Mouse (Mus musculus) spleen, embryonic (tissue): ENCODE measurements around the gene Wapl.

ENCODE experiments used
- CTCF ChIA-PET: fragments of 350-600 bp; sonication (Branson Sonifier 250); formaldehyde crosslinking; loops from one replicate; lab custom pipeline; 2022; lab: Charles Lee

The Wapl gene

DNA sequence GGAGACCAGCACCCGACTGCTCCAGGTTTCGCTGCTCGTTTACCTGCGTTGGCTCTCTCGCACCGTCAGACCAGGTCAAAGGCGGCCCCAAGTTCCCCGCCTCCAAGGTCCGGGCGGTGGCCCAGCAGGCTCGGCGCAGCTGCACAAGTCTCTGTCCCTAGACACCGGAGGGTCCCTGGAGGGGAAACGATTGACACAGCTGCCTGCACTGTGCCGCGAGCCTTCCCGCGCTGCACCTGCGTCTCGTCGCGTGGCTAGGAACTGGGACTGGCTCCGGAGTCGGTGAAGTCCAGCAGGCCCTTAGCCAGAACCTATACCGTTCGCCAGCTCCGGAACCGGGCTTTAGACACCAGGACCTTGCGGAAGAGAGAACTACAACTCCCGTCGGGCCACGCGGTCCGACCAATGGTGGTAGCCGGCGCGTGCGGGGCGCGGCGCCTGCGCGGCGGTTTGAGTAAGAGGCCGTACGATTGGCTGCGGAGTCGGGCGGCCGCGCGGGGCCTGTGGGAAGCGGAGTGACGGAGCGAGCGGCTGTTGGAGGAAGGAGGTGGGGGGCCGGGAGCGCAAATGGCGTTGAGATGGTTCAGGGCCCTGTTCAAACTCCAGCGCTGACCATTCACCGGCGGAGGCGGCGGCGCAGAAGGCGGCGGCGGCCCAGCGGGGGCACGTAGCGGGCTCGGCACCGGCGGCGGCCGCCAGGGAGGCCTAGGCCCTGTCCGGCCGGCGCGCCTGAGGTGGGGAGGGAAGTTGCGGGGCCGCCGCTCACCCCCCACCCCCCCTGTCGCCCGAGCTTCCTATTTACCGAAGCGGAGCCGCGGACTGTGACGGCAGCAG lies at the start of gene Wapl:
Wapl (plus strand) TSS at position 534 of the 834 bp plus-strand sequence.
- CTCF ChIA-PET, result no interaction called here

GRCm38 (mm10) chr14:34626824-34627223 lies 46.9 kb upstream of the Wapl start:
- CTCF ChIA-PET, result no interaction called here

- CTCF ChIA-PET, result interaction anchor here (0.6 kb wide), 1 partner anchor 12 kb away, joined by 3 read pairs; no protein-coding TSS in a partner anchor
Measured at GRCm38 (mm10) chr14:34632722-34633448, 40.8 kb upstream of the Wapl start.

GRCm38 (mm10) chr14:34635192-34635591 lies 38.5 kb upstream of the Wapl start:
- CTCF ChIA-PET, result no interaction called here

DNA sequence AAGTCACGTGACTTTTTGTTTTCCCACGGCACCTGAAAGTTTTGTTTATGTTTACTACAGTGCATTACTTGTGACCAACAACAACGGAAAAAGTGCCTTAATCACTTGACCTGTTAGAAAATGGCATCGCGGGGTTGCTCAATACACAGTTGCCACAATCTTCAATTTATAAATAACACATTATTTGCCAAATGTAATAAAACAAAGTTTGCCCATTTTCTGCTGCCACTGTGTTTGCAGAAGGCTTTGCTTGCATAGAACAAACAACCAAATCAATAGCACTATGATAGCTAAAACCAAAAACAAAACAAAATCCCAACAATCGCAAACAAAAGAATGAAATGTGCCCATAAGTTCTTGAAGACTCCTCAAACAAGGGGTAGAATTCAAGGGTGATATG lies 38.0 kb upstream of the Wapl start:
- CTCF ChIA-PET, result no interaction called here

DNA sequence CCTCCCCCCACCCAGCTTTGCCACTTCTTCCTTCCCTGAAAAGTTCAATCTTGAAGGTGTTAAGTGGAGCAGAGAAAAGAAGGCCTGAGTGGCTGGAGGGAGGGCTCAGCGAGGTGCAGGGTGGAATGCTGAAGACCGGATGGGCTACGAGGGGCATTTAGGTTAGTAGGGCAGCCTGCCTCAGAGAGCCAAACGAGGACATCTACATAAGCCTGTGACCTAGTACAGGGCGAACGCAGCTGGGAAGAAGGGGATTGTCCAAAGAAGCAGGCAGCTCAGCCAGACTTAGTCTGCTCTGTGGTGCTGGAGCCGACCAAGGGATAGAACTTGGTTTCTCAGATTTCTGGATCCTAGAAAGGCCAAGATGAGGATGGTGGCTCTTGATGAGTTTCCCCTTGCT lies 29.6 kb upstream of the Wapl start:
- CTCF ChIA-PET, result no interaction called here

DNA sequence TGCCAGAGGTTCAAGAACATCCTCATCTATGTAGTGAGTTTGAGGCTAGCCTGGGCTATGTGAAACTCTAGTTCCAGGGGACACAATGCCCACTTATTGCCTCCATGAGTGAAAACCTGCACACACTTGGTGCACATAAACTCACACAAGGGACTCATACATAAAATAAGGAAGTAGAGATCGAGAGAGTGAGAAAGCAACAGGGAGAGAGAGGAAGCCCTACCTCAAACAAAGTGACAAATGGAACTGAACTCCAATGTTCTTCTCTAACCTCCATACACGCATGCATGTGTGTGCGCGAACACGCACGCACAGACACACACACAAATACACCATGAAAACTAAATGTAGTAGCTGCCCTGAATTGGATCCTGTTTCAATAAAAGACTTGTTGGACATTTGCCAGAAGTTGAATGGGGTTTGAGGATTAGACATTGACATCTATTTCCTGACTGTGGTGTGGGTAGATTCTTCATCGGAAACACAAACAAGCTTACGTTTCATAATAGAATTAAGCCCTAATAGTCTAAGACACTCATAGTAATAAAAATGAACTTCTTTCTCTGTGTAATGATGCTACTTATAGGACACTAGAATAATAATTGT lies 25.8 kb upstream of the Wapl start:
- CTCF ChIA-PET, result interaction anchor here (0.7 kb wide), 1 partner anchor 9 kb away, joined by 3 read pairs; no protein-coding TSS in a partner anchor

DNA sequence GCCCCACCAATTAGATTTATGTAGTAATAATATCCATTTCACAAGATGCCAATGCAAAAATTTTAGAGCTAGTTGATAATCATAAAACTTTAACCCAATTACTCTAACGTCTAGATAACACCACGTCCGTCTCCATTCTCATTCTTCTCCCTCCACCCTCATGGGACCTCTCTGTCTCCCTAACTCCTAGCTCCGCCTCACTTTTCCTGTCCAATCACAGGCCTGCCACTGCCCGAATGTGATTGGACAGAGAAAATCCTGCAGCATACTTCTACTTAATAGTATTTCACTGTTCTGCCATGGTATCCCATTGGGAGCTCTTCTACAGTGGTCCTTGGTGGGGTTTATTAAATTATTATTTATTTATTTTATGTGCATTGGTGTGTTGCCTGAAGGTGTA lies 16.6 kb upstream of the Wapl start:
- CTCF ChIA-PET, result no interaction called here

- CTCF ChIA-PET, result no interaction called here
Measured at GRCm38 (mm10) chr14:34660351-34660787, 13.4 kb upstream of the Wapl start.

DNA sequence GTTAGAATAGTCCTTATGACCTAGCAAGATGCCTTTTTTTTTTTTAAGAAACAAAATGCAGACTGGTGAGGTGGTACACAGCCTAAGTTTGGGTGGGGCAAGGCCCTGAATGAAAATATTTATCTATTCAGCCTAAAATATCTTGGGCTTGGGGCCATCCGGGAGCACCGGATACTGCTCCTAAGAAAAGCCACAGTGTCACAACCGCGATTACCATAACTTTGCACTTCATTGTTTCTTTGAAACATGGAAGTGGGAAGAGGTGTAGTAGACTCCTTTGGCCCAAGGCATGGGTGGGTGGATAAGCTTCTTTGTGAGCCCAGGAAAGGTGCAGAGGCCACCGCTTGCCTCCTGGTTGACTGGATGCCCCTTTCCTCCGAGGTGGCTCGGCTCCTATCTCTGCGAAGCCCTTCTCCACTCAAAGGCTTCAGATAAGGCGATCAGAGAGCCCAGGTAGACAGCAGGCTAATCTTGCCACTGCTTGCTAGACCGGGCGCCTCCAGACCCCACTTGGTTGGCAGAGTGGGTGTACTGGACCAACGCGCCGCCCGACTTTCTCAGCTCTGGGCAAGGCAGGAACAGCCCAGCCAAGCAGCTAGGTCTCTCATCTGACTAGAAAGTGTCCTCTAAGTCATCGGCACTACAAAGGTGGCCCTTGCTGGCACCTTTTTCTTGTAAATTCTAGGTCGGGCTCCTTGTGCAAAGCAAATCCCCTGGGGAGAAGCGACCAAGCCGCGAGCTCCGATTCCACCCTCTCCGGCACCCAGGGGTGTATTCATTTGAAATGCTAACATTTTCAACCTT lies 12.7 kb upstream of the Wapl start:
- CTCF ChIA-PET, result no interaction called here

DNA sequence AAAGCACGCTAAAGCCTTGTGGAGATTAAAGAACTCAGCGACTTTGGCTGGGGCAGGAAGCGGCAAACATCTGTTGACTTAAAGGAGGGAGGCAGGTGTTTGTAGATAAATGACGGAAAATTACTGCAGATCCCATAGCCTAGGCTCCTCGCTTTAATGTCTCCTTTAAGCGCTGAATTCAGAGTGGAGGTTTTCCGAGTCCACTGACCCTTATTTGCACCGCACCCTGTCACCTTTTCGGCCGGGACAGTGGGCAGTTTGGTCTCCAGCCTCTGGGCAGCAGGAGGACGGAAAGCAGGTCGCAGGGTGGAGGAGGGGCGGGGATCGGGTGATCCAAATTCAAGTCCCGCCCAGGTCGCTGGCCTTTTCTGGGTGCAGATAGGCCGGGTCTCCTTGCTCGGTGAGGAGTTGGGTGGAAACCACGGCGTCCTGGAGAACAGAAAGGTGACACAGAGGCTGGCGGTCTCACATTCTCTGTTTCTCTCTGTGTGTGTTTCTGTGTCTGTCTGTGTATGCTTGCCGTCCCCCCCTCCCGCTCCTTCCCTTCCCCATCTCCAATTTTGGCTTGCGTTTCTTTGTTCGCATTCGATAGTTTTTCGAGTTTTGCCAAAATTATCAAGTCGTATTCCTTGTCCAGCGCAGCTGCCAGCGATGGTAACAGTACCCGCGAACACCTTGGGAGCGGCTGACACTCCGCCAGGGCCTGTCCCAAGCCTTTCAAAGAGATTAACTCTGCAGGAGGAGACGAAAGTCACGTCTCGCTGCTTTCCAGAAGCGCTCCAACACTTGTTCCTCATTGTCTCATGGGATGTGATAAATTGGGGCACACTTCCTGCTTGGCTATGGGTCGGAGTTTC lies 11.9 kb upstream of the Wapl start:
- CTCF ChIA-PET, result no interaction called here

GRCm38 (mm10) chr14:34662478-34662826 lies 11.3 kb upstream of the Wapl start:
- CTCF ChIA-PET, result interaction anchor here (0.6 kb wide), 1 partner anchor 156 kb away, joined by 3 read pairs; no protein-coding TSS in a partner anchor

DNA sequence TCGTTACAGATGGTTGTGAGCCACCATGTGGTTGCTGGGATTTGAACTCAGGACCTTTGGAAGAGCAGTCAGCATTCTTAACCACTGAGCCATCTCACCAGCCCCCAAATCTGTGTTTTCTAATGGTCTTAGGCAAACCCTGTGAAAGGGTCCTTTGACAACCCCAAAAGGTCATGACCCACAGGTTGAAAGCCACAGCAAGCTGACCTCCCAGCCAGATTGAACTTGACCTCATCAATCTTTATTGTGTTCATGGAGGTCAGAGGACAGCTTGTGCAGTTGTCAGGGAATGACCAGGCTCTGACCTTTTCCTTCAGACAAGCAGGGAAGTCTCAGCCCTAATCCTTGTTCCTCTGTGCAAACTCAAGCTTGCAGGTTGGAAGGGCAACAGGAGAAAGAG lies 10.3 kb upstream of the Wapl start:
- CTCF ChIA-PET, result no interaction called here

DNA sequence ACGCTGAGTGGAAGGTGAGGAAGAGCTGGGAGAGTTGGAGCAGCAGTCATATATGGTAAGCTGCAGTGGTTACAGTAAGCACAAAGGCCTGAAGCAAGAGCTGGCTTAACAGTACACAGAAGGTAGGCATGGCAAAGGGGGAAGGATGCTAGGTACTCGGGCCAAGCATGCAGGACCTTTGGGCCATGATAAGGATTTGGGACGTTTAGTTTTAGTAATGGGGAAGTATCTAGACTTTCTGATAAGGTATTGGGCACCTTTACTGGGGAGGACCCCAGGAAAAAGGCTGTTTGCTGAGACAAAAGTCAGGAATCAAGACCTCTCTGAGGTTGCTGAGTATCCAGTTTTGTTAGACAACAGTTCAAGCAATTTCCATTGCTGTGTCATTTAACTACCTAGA lies 4.6 kb upstream of the Wapl start:
- CTCF ChIA-PET, result no interaction called here

GRCm38 (mm10) chr14:34670256-34670655 lies 3.5 kb upstream of the Wapl start:
- CTCF ChIA-PET, result interaction anchor here (0.6 kb wide), 1 partner anchor 59 kb away, joined by 4 read pairs; no protein-coding TSS in a partner anchor

GRCm38 (mm10) chr14:34674229-34674791 lies 582 bp downstream of the Wapl start:
- CTCF ChIA-PET, result no interaction called here

DNA sequence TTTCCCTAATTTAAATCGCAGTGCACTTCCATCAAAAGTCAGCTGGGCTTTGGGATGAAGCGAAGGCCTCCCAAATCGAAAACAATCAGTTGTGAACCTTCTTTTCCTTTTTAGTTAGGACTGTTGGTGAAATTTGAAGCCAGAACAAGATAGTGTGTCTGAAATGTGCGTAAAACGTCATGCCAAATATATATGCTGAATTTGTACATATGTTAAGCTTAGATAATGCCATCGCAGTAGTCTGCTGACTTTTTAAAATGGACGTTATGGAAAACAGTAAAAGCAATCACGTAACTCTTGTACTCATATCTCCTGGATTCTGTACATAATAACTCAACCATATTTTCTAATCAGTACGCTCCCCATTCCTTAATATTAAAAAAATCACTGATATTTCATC lies 1.2 kb downstream of the Wapl start:
- CTCF ChIA-PET, result interaction anchor here (0.7 kb wide), 1 partner anchor 89 kb away, joined by 4 read pairs; no protein-coding TSS in a partner anchor

- CTCF ChIA-PET, result interaction anchor here (0.7 kb wide), 2 partner anchors 10 to 88 kb away, joined by 3 to 4 read pairs; no protein-coding TSS in a partner anchor
Measured at GRCm38 (mm10) chr14:34675347-34675865, 1.7 kb downstream of the Wapl start.

DNA sequence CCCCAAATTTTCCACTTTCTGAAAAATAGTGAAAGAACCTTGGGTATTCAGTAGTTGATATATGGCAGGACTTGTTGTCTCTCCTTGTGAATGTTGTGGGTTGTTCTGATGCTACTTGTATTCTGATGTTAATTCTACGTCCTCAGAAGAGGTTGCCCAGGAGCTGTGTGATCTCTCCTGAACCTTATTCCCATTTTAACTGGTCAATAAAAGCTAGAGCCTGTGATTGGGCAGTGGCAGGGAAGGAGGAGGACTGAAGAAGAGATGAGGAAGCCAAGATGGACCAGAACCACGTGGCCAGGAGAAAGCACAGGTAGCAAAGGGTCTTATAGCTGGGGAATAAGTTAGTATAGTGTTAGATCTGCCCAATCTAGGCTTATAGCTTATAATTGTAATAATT lies 7.1 kb downstream of the Wapl start:
- CTCF ChIA-PET, result no interaction called here

GRCm38 (mm10) chr14:34684989-34685388 lies 11.3 kb downstream of the Wapl start:
- CTCF ChIA-PET, result interaction anchor here (0.6 kb wide), 2 partner anchors 9 to 76 kb away, joined by 3 to 4 read pairs; no protein-coding TSS in a partner anchor
